Mouse (Mus musculus) T-helper 17 cell (primary cell): ENCODE measurements around the gene Six5.
"Not testable (repeated sequence)": the region's sequence is repeated elsewhere in the genome, so short reads cannot be mapped to it uniquely, and the experiment has no call there.

Experiments used
- in situ Hi-C, 2 experiments: fragments of 300-600 bp; cut with MboI, MseI; formaldehyde crosslinking; loops; 1 replicate in 1 of 2; 2 replicates in 1 of 2; pipeline ENCODE4 v1.15.1; 2025; ENCODE audit warnings: high pct_unique_total_duplicates in 2 of 2

Gene Six5

GRCm38 (mm10) chr7:19094471-19094825 is at the start of gene Six5:
TSS of gene Six5 (plus strand) at chr7:19094594.
- in situ Hi-C loops = no loop called here

GRCm38 (mm10) chr7:19044616-19045015 is 49.8 kb upstream of the Six5 start:
- in situ Hi-C loops = no loop called here

DNA sequence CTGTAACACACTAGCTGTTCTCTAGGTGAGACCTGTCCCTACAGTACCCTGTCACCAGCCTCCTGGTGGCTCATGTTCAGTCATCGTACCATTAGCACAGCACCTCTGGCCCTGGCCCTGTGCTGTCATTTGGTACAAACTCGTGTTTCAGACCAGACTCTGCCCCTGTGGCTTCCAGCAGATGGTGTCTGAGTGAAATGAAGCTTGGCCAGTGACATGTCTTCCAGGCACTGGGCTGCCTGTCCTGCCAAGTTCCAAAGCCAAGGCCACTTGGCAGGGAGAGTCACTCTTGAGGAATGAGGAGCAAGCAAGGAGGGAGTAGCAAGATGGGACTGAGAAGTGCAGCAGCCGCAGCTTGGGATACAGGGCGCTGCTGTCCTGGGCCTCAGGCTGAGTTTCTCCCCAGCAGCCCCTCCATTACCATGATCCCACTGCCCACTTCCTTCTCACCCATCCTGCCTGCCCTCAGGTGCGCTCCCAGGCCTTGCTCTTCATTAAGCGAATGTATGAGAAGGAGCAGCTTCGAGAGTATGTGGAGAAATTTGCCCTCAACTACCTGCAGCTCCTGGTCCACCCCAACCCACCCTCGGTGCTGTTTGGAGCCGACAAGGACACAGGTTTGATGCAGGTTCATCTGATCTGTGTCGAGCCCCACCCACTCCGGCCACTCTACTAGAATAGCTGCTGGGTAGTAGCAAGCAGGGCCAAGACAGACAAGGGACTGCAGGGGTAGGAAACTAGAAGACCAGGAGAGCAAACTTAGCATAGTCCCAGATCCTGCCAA is 47.9 kb upstream of the Six5 start:
- in situ Hi-C loops = no loop called here

DNA sequence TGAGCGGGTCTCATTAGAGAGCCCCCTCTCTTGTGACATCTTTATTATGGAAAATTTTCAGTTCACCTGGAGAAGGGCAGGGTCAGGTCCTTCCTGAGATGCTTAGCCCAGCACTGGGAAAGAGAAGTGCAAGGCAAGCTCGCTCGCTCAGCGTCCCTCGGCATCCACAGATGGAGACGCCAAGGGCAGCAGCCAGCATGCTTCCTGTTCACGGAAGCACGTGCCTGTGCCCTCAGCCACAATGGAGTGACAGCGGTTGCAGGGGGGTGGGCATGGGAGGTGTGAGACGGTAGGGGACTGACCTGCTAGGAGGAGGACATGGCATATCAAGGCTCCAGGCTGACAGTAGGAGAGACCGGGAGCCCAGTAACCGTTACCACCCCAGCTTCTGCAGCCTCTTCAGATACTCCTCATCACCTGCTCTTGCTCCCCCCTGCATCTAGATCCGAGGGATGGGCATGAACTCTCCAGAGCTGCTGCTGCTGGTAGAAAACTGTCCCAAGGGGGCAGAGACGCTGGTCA is 46.3 kb upstream of the Six5 start:
- in situ Hi-C loops = no loop called here

- in situ Hi-C loops = no loop called here
Observed at GRCm38 (mm10) chr7:19049252-19049651, 45.1 kb upstream of the Six5 start.

DNA sequence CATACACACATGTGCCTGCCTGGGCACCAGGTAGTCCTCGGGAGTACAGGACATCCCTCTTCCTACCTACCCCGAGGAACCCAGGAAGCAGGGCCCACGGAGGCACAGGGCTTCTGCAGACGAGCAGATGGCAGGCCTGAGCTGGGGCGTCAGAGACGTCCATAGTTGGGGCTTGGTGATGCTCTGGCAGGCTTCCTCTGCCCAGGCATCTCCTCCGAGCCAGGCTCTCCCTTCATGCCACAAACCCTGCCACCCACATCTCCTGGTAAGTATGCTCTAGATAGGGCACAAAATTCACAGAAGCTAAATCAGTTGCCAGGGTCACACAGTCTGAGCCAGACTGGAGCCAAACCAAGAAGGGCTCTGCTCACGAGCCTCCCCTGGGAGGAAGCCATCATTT is 44.2 kb upstream of the Six5 start:
- in situ Hi-C loops = no loop called here

- in situ Hi-C loops = no loop called here
Observed at GRCm38 (mm10) chr7:19051161-19051560, 43.2 kb upstream of the Six5 start.

DNA sequence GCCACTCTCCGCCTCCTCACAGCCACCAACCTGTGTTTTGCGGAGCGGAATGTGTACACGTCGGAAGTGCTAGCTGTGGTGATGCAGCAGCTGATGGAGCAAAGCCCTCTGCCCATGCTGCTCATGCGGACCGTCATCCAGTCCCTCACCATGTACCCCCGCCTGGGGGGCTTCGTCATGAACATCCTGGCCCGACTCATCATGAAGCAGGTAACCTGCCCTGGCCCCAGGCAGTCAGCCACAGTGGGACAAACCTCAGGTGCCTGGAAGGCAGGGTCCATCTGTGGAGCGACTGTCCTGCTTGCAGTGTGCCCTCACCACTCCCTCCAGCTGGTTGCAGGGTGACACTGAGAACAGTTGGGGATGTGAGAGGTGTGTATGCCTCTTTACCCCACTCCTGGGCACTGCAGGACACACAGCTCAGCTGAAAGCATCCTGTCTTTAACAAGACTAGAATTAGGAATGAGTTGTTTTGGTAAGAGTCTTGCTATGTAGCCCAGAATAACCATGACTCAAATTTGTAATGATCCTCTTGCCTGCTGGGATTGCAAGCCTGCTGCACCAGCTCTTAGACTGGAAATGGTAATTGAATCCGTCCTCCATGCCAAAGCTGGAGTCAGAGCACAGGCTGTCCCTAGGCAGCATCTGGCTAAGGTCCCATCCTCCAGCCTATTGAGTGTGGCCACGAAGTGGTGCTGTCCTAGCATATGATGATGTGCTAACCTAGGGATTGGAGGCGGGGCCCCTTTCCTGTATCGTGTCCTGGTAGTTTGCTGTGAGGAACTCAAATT is 41.9 kb upstream of the Six5 start:
- in situ Hi-C loops = no loop called here

- in situ Hi-C loops = no loop called here
Observed at GRCm38 (mm10) chr7:19053136-19053532, 41.3 kb upstream of the Six5 start.

GRCm38 (mm10) chr7:19054047-19054776 is 40.2 kb upstream of the Six5 start, which contains the start of gene Rsph6a:
TSS of gene Rsph6a (plus strand) at chr7:19054690.
- in situ Hi-C loops = no loop called here

DNA sequence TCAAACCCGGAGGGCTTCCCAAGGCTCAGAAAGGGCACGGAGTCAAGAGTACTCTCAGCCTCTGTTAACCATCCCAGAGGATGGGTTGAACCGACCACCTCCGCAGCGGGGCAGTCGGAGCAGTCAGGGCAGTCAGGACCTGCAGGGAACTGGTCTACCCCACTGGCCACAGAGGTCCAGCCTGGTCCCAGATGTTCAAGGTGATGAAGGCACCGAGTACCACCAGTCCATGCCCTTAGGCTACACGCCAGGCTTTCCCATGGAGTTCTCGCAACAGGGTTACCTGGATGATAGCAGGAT is 39.7 kb upstream of the Six5 start:
- in situ Hi-C loops = no loop called here

- in situ Hi-C loops = no loop called here
Observed at GRCm38 (mm10) chr7:19055108-19055507, 39.3 kb upstream of the Six5 start.

- in situ Hi-C loops = no loop called here
Observed at GRCm38 (mm10) chr7:19057405-19057804, 37.0 kb upstream of the Six5 start.

DNA sequence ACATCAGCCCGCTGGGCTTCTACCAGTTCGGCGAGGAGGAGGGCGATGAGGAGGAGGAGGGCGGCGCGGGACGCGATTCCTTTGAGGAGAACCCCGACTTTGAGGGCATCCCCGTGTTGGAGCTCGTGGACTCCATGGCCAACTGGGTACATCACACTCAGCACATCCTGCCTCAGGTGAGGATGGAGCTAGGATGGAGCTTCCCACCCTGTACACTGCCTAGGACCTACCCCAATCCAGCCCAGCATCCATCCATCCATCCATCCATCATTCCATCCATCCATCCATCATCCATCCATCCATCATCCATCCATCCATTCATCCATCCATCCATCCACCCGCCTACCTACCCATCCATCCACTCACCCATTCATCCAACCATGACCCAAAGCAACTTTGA is 28.5 kb upstream of the Six5 start:
- in situ Hi-C loops = no loop called here

- in situ Hi-C loops = no loop called here
Observed at GRCm38 (mm10) chr7:19067063-19067462, 27.3 kb upstream of the Six5 start.

DNA sequence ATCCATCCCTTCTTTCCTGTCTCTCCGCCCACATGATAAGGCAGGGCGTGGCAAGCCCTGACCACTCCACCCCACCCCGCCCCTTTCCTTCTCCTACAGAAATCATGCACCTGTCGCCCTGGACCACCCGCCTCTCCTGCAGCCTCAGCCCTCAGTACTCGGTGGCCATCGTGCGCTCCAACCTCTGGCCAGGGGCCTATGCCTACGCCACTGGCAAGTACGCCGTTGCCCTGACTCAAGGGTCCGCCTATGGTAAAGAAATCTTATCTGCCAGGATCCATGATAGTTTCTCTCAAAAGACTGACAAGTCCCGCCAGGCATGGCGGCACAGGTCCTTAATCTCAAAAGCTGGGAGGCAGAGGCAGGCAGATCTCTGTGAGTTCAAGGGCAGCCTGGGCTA is 26.5 kb upstream of the Six5 start:
- in situ Hi-C loops = no loop called here

DNA sequence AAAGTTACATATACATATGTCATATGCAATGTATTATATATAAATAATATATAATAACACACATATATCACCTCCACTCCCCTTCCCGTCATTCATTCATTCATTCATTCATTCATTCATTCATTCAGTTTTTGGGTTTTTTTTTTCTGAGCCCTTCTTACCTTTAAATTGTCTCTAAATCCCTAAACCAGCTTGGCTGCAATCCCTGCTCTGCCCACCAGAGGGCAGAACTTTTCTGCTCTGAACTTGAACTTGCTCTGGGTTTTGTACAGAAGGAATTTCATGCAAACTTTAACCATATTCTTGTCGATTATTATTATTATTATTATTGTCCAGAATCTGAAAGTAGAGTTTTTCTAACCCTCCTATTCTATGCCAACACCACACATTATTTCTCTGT is 25.7 kb upstream of the Six5 start:
- in situ Hi-C loops = no loop called here

DNA sequence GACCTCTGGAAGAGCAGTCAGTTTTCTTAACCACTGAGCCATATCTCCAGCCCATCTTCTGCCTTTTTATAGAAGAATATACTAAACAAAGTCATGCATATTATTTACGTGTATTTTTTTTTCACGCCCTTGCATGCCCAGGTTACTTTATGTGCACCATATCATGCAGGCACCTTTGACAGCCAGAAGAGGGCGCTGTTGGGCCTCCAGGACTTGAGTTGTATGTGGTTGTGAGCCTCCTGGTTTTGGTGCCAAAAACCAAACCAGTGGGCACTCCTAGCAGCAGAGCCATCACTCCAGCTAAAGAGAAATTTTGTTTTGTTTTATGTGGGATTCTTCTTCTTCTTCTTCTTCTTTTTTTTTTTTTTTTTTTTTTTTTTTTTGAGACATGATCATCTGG is 24.9 kb upstream of the Six5 start:
- in situ Hi-C loops = no loop called here

DNA sequence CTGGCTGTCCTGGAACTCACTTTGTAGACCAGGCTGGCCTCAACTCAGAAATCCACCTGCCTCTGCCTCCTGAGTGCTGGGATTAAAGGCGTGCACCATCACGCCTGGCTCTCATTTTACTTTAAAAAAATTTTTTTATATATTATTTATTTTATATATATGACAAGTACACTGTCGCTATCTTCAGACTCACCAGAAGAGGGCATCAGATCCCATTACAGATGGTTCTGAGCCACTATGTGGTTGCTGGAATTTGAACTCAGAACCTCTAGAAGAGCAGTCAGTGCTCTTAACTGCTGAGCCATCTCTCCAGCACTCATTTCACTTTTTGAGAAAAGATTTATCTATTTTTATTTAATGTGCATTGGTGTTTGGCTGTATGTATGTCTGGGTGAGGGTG is 23.4 kb upstream of the Six5 start:
- in situ Hi-C loops = not testable (repeated sequence)

GRCm38 (mm10) chr7:19073504-19073903 is 20.9 kb upstream of the Six5 start:
- in situ Hi-C loops = no loop called here

- in situ Hi-C loops = no loop called here
Observed at GRCm38 (mm10) chr7:19074494-19074893, 19.9 kb upstream of the Six5 start.

DNA sequence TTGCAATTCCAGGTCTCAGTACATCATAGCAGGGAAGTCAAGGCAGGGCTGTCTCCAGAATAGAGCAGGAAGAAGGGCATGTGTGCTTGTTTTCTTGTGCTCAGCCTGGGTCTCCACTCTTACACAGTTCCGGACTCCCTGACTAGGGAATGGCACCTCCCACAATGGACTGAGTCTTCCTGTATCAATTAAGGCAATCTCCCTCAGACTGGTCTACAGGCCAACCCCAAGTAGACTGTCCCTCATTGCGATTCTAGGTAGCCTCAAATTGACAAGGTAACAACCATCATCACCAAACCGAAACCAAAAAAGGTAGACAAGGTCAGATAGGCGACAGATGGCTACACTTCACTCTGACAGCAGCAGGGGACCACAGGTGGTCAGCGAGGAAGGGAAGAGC is 19.2 kb upstream of the Six5 start:
- in situ Hi-C loops = no loop called here
